Mouse (Mus musculus) adipose tissue, adult 10 weeks (tissue): ENCODE data around the gene B430305J03Rik. TPM values are rescaled to one million over a fixed set of nuclear protein-coding genes. Genes with fewer than 3 reads are reported as not detected.

Source experiments
- polyA plus RNA-seq: library from polyadenylated mRNA; stranded (reverse); fragments of 350-450 nt; fragmentation: Illumina TruSeq; extraction: RNeasy Lipid Tissue Mini Kit (QIAGEN cat#74804); gene quantifications from one replicate; pipeline ENCODE4 v1.2.3, GENCODE M21; 2014; ENCODE audit warnings: low read depth, low replicate concordance

Gene B430305J03Rik
- polyA plus RNA-seq = 0.12 TPM

DNA sequence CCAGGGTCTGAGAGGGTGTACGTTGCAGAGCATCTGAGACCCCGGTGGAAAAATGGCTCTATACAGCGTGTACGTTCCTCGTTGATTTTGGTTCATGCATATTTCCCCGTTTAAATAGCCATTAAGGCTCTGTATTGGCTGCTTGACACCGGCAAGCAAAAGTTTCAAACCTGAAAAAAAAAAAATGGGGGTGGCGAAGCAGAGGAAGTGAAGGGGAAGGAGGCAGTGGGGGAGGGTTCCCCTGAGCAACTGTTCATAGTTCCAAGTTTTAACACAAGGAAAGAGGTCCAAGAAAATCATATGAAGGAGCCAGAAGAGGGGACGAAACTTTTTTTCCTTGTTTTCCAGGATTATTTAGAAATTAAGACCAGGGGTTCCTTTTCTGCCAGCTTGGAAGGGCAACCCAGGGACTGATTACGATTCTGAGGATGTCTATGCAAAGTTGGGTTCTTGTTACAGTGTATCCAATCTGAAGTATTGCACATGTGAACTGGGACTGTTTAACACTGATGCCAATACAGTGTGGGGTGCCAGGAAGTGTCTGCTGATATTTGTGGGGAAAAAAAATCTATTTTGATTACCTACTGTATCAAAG lies at the start of gene B430305J03Rik:
Gene B430305J03Rik (minus strand): TSS at position 173 of the 595 bp plus-strand sequence.

DNA sequence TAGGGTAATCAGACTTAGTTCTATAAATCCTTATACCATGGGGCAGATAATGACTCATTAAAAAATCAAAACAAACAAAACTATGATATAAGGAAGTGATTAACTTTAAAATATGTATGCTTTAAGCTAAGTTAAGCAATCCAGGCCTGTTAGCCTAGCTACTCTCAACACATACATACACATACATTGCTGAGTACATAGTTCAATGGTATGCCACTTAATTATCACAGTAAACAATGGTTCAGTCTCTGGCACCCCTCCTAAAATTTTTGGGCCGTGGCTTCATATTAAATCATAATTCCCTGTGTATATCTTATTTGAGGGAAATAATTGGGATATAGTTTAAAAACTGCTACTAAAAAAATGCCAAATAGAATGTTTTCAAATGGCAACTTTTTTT lies 4.4 kb downstream of the B430305J03Rik start, which contains the start of gene Rap2b:
Gene Rap2b (plus strand): TSS at position 301 of the 400 bp plus-strand sequence.

Other genes starting within 250 kb of the B430305J03Rik start
- gene Rap2b, start 4.3 kb downstream of the B430305J03Rik start, polyA plus RNA-seq = 4.5 TPM